8 mouse cellular contexts compared by ENCODE assay signal in genomic region chr14:76951450-76951849, GRCm38 (mm10).
A peak's percentile ranks its signal among the peaks of the same experiment; 100 is the strongest.
DNase-seq lines count a peak whose midpoint lies in the region; ATAC-seq and TF ChIP-seq lines count a peak whose summit lies in the region.

No protein-coding gene starts in this region.

- ATAC-seq in cerebellum, adult (ENCODE audit: insufficient number of reproducible peaks, low FRiP score, low TSS enrichment) = no peak
- no peak for ATAC-seq in liver, embryonic 12.5 days

- no peaks in the 10 kb centered on the region for H3K79me3 ChIP-seq in C2C12 (ENCODE audit: low read depth)

- H3K4me2 ChIP-seq in liver, embryonic 12.5 days = no peak overlapping the region

- H3K9ac ChIP-seq in liver, embryonic 12.5 days = no peak overlapping the region

- H3K4me1 ChIP-seq in liver, embryonic 12.5 days = no peaks in the 10 kb centered on the region

- DNase-seq in cerebellum, adult 11-12 months = peak; percentile 29
- peak; percentile 81 for DNase-seq in fibroblast of lung, adult 2 months (ENCODE audit: low read depth)
- DNase-seq in layer of hippocampus, adult 9-11 months = peak; percentile 52
- DNase-seq in right cerebral cortex, adult 2 months (ENCODE audit: low spot score in 2 of 2) = peak; percentile 50 to 65
- DNase-seq in B cell, adult 2 months = no peak

- H3K79me2 ChIP-seq in C2C12 (ENCODE audit: control insufficient read depth, insufficient read depth) = no peaks in the 10 kb centered on the region

- H3K27me3 ChIP-seq in C2C12 (ENCODE audit: control insufficient read depth, insufficient read depth, insufficient read length) = no peaks in the 10 kb centered on the region
- H3K27me3 ChIP-seq in liver, embryonic 12.5 days (replicated peaks) = no peaks in the 10 kb centered on the region

- no peak overlapping the region for H3K27ac ChIP-seq in liver, embryonic 12.5 days

- H3ac ChIP-seq in C2C12 (ENCODE audit: control insufficient read depth, insufficient read length, low read depth) = no peak overlapping the region

- TF ChIP-seq CTCF in C2C12 (IDR thresholded peaks at IDR 0.05; ENCODE audit: control insufficient read depth, insufficient read depth, insufficient read length) = no peak

- H3K9me3 ChIP-seq in liver, embryonic 12.5 days (replicated peaks) = no peaks in the 10 kb centered on the region

- H3K36me3 ChIP-seq in C2C12 (ENCODE audit: control insufficient read depth, insufficient read depth) = no peaks in the 10 kb centered on the region
- H3K36me3 ChIP-seq in liver, embryonic 12.5 days = no peaks in the 10 kb centered on the region

- 55% methylated on average over 4 of the region's 4 CpGs for WGBS in liver, embryonic 12.5 days (ENCODE audit: insufficient replicate concordance)

- no peak overlapping the region for H3K4me3 ChIP-seq in C2C12 (ENCODE audit: insufficient read depth, poor library complexity, severe bottlenecking)
- H3K4me3 ChIP-seq in liver, embryonic 12.5 days = no peak overlapping the region

TF ChIP-seq in C2C12, 6 proteins besides CTCF, POLR2A, EP300 and RAD21:
- TF ChIP-seq MYOD1 (IDR thresholded peaks at IDR 0.05; ENCODE audit: control insufficient read depth, insufficient read length, low read depth) (peak; percentile 79), MAX (IDR thresholded peaks at IDR 0.05) (peak; percentile 37), MYOG (IDR thresholded peaks at IDR 0.05; ENCODE audit: control insufficient read depth, extremely low read depth, insufficient read length) (no peak), FOSL1 (IDR thresholded peaks at IDR 0.05; ENCODE audit: insufficient read depth, low read length, poor library complexity, severe bottlenecking) (peak; percentile 50), CEBPB (IDR thresholded peaks at IDR 0.05; ENCODE audit: low read depth) (peak; percentile 96), USF1 (IDR thresholded peaks at IDR 0.05; ENCODE audit: low read depth) (peak; percentile 78)

Comparison
In these comparisons a context has a peak if more than half of its experiments do, and no peak if none do; other contexts are left out.
1. DNase-seq: peak in cerebellum, adult 11-12 months (single experiment), fibroblast of lung, adult 2 months (single experiment), layer of hippocampus, adult 9-11 months (single experiment) and right cerebral cortex, adult 2 months (2 of 2); none in B cell, adult 2 months (0 of 2).